Comparison of ENCODE assay signal across 28 mouse cellular contexts in genomic region chr2:168621111-168621802, GRCm38 (mm10). TPM values are rescaled to one million over a fixed set of nuclear protein-coding genes. Genes with fewer than 3 reads are reported as not detected.
DNase-seq lines count a peak whose midpoint lies in the region; ATAC-seq and TF ChIP-seq lines count a peak whose summit lies in the region.
"Had no signal": no experiment of that assay in that cellular context is flagged by ENCODE, and none has a peak within 500 bp of the region (broad histone marks: within the 10 kb centered on the region; RNA-seq: fewer than 3 reads in every experiment).

No protein-coding gene starts in this region.

- TF ChIP-seq CTCF in forebrain, postnatal 0 days (IDR thresholded peaks at IDR 0.05; ENCODE audit: low read depth) = no peak

- 0 out of 2 replicates have a peak, but pooled peaks cover 4% of the 10 kb centered on the region for H3K9me3 ChIP-seq in heart, embryonic 15.5 days (replicated peaks)
- peaks cover 10% of the 10 kb centered on the region for H3K9me3 ChIP-seq in embryonic facial prominence, embryonic 10.5 days
- no peaks in the 10 kb centered on the region for H3K9me3 ChIP-seq in forebrain, postnatal 0 days (ENCODE audit: low read length)
- H3K9me3 ChIP-seq: embryonic facial prominence, embryonic 15.5 days; lung, embryonic 15.5 days; midbrain, embryonic 12.5 days had no signal

- H3K4me2 ChIP-seq in heart, embryonic 15.5 days = peak overlapping the region; percentile 7; the same call in 1 of the 2 replicates
- H3K4me2 ChIP-seq in forebrain, postnatal 0 days (ENCODE audit: low read depth) = no peak overlapping the region
- H3K4me2 ChIP-seq: embryonic facial prominence, embryonic 15.5 days; forebrain, embryonic 12.5 days; heart, embryonic 11.5 days; hindbrain, embryonic 12.5 days; limb, embryonic 12.5 days; liver, embryonic 11.5 days; lung, embryonic 15.5 days; midbrain, embryonic 12.5 days had no signal

- no peak overlapping the region for H3K4me3 ChIP-seq in heart, embryonic 15.5 days
- H3K4me3 ChIP-seq in embryonic facial prominence, embryonic 10.5 days = no peak overlapping the region
- no peak overlapping the region for H3K4me3 ChIP-seq in forebrain, postnatal 0 days (ENCODE audit: low read depth, low read length)
- H3K4me3 ChIP-seq: embryonic facial prominence, embryonic 15.5 days; forebrain, embryonic 12.5 days; hindbrain, embryonic 12.5 days; limb, embryonic 12.5 days; lung, embryonic 15.5 days; midbrain, embryonic 12.5 days had no signal

- H3K36me3 ChIP-seq in heart, embryonic 15.5 days = no peaks in the 10 kb centered on the region
- no peaks in the 10 kb centered on the region for H3K36me3 ChIP-seq in embryonic facial prominence, embryonic 10.5 days (replicated peaks)
- H3K36me3 ChIP-seq in forebrain, postnatal 0 days (ENCODE audit: insufficient read depth) = no peaks in the 10 kb centered on the region
- H3K36me3 ChIP-seq: embryonic facial prominence, embryonic 15.5 days; forebrain, embryonic 12.5 days; hindbrain, embryonic 12.5 days; limb, embryonic 12.5 days; lung, embryonic 15.5 days; midbrain, embryonic 12.5 days had no signal

- 47% methylated on average over 11 of the region's 11 CpGs for WGBS in heart, embryonic 15.5 days
- 80% methylated on average over 11 of the region's 11 CpGs for WGBS in embryonic facial prominence, embryonic 10.5 days
- WGBS in forebrain, postnatal 0 days = 73% methylated on average over 11 of the region's 11 CpGs

- H3K27ac ChIP-seq in heart, embryonic 15.5 days = peak overlapping the region; percentile 34; the same call in 1 of the 2 replicates
- no peak overlapping the region for H3K27ac ChIP-seq in embryonic facial prominence, embryonic 10.5 days (replicated peaks)
- H3K27ac ChIP-seq in forebrain, postnatal 0 days (ENCODE audit: low read depth, low read length) = no peak overlapping the region
- H3K27ac ChIP-seq: embryonic facial prominence, embryonic 15.5 days; forebrain, embryonic 12.5 days; hindbrain, embryonic 12.5 days; limb, embryonic 12.5 days; lung, embryonic 15.5 days; midbrain, embryonic 12.5 days had no signal

- no peak; the same call in 1 of the 2 replicates for ATAC-seq in heart, embryonic 15.5 days (replicated peaks; ENCODE audit: insufficient number of reproducible peaks, insufficient read depth, low FRiP score, low read depth)
- ATAC-seq in forebrain, postnatal 0 days = no peak
- ATAC-seq: activated CD4-positive, CD25-positive, alpha-beta regulatory T cell, adult 4 months; CD4-positive, CD25-positive, alpha-beta regulatory T cell, adult 4 months; intestine, embryonic 16.5 days had no signal

- DNase-seq in adrenal gland, postnatal 25 days = peak; percentile 17
- no peak for DNase-seq in adrenal gland, postnatal 4 days (ENCODE audit: low spot score in 2 of 2)
- DNase-seq in heart, postnatal 25 days (ENCODE audit: low spot score) = no peak
- peak; percentile 52 for DNase-seq in left cerebral cortex, postnatal 4 days
- DNase-seq in left cerebral cortex, postnatal 14 days (ENCODE audit: low spot score in 2 of 2) = no peak
- no peak for DNase-seq in embryonic facial prominence, embryonic 10.5 days (ENCODE audit: low spot score)
- DNase-seq in forebrain, postnatal 0 days = no peak
- DNase-seq: adrenal gland, adult 2 months; cerebellum, adult 11-12 months; cerebellum, adult 9-11 months; gastrocnemius, postnatal 10 days; kidney, adult 9 months; kidney, postnatal 10 days; layer of hippocampus, adult 9-11 months; thymus, adult 2 months; thymus, postnatal 36 days had no signal

- H3K27me3 ChIP-seq in heart, embryonic 15.5 days = 0 out of 2 replicates have a peak, but pooled peaks cover 4% of the 10 kb centered on the region
- H3K27me3 ChIP-seq in embryonic facial prominence, embryonic 10.5 days (replicated peaks; ENCODE audit: low read depth, poor library complexity, severe bottlenecking) = 0 out of 2 replicates have a peak, but pooled peaks cover 4% of the 10 kb centered on the region
- H3K27me3 ChIP-seq in forebrain, postnatal 0 days (ENCODE audit: insufficient read depth, low read length) = no peaks in the 10 kb centered on the region
- H3K27me3 ChIP-seq: embryonic facial prominence, embryonic 15.5 days; forebrain, embryonic 12.5 days; hindbrain, embryonic 12.5 days; midbrain, embryonic 12.5 days had no signal

- no peak overlapping the region for H3K9ac ChIP-seq in heart, embryonic 15.5 days
- no peak overlapping the region for H3K9ac ChIP-seq in forebrain, postnatal 0 days
- H3K9ac ChIP-seq: embryonic facial prominence, embryonic 15.5 days; forebrain, embryonic 12.5 days; hindbrain, embryonic 12.5 days; limb, embryonic 12.5 days; lung, embryonic 15.5 days; midbrain, embryonic 12.5 days had no signal

- peaks cover 17% of the 10 kb centered on the region for H3K4me1 ChIP-seq in heart, embryonic 15.5 days (replicated peaks)
- peaks cover 16% of the 10 kb centered on the region for H3K4me1 ChIP-seq in embryonic facial prominence, embryonic 10.5 days
- no peaks in the 10 kb centered on the region; the same call in 1 of the 2 replicates for H3K4me1 ChIP-seq in forebrain, postnatal 0 days (ENCODE audit: insufficient read depth)
- H3K4me1 ChIP-seq: lung, embryonic 15.5 days had no signal

- intact Hi-C loops in heart, postnatal 25 days (cut with DNase I) = no loop called here
- intact Hi-C loops in left cerebral cortex, postnatal 4 days (cut with DNase I) = no loop called here
- intact Hi-C loops in left cerebral cortex, postnatal 14 days (cut with DNase I) = no loop called here

RNA-seq across cellular contexts. Expression of gene Nfatc2, which starts 19.8 kb away (rescaled TPM):
- total RNA-seq in adrenal gland, postnatal 25 days (2021) = 4.1 and 4.6 TPM in 2 replicates
- total RNA-seq in adrenal gland, postnatal 4 days (2021) = 1 to 10 TPM; 4.4 to 5.0 TPM
- polyA plus RNA-seq in heart, embryonic 15.5 days (2015; fragmentation: Nextera tagmentation; extraction: Ambion mirVana) = 9.7 and 10.5 TPM in 2 replicates
- 10 to 100 TPM; 16.7 to 20.8 TPM for total RNA-seq in heart, postnatal 25 days (2021)
- 1 to 10 TPM; 6.0 to 6.2 TPM for total RNA-seq in left cerebral cortex, postnatal 4 days (2021)
- 10 to 100 TPM; 11.8 to 15.0 TPM for total RNA-seq in left cerebral cortex, postnatal 14 days (2021)
- polyA plus RNA-seq in embryonic facial prominence, embryonic 10.5 days (2016; fragmentation: Nextera tagmentation; extraction: Ambion mirVana) = 0.45 and 0.66 TPM in 2 replicates
- total RNA-seq in forebrain, postnatal 0 days (2014; rRNA removed) = 2.1 and 3.1 TPM in 2 replicates
- 2.0 and 3.2 TPM in 2 replicates for polyA plus RNA-seq in forebrain, postnatal 0 days (2015; fragmentation: Nextera tagmentation; extraction: Ambion mirVana)

Comparison
In these comparisons a context has a peak if more than half of its experiments do, and no peak if none do; other contexts are left out.
1. DNase-seq: peak in adrenal gland, postnatal 25 days (single experiment) and left cerebral cortex, postnatal 4 days (single experiment); none in adrenal gland, postnatal 4 days (0 of 2), heart, postnatal 25 days (single experiment), left cerebral cortex, postnatal 14 days (0 of 2), embryonic facial prominence, embryonic 10.5 days (single experiment) and forebrain, postnatal 0 days (single experiment).